Mouse (Mus musculus) mammary gland, adult 2 months (tissue): ENCODE results near the gene Pax7. TPM values are rescaled to one million over a fixed set of nuclear protein-coding genes. Genes with fewer than 3 reads are reported as not detected.

Experiments used
- polyA plus RNA-seq: library from polyadenylated mRNA; depleted of rRNA; stranded (reverse); fragments of >200 nt; gene quantifications from 2 replicates; pipeline ENCODE4 v1.2.3, GENCODE M21; 2012; ENCODE audit warnings: low replicate concordance; rRNA removed

Pax7 gene
- polyA plus RNA-seq: 0.04 and 0.30 TPM in 2 replicates

GRCm38 (mm10) chr4:139833036-139833634 is at the start of gene Pax7:
TSS of gene Pax7 (minus strand) at chr4:139833528.

Other genes starting within 250 kb of the Pax7 start
- not detected in 2 replicates for gene Gm21969, start 230.3 kb downstream of the Pax7 start, polyA plus RNA-seq
- 116 and 118 TPM in 2 replicates for gene Aldh4a1, start 210.7 kb downstream of the Pax7 start, polyA plus RNA-seq
- 0.09 TPM in 1 of 2 replicates, not detected in the other for gene Tas1r2, start 180.0 kb downstream of the Pax7 start, polyA plus RNA-seq
- 42.4 and 56.6 TPM in 2 replicates for gene Klhdc7a, start 134.5 kb upstream of the Pax7 start, polyA plus RNA-seq